Mouse (Mus musculus): ENCODE data around the gene Nr2f6. TPM values are rescaled to one million over a fixed set of nuclear protein-coding genes. Genes with fewer than 3 reads are reported as not detected.

The Nr2f6 gene
- polyA plus RNA-seq (2015; fragmentation: Nextera tagmentation; extraction: Ambion mirVana): 35.8 and 51.1 TPM in 2 replicates

DNA sequence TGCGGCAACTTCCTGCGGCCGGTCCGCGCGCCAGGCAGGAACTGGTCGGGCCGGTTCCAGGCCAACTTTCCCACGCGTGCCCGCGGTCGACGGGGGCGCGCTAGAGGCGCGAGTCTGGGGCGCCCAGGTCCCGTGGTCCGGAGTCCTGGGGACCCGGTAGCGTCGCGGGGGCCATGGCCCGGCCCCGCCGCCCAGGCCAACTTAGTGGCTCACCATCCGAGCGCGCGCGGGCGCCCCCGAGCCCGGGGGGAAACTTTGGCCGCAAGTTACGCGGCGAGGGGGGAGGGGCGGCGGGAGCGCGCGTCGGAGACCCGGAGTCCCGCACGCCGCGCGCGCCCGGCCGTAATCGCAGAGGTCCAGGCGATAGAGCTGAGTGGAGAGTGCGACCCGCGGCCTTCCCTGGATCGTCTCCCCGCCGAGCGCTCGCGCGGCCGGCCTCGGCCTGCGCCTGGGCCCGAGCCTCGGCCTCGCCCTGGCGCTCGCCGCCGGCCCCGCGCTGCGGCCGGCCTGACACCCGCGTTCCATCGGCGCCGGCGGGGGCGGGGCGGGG lies at the start of gene Nr2f6:
Gene Nr2f6, minus strand, starts transcription at position 540 of the 550 bp plus-strand sequence.
- H3K36me3 ChIP-seq (ENCODE audit: control insufficient read depth, insufficient read depth, low read length): peaks cover 19% of the 10 kb centered on the region
- peak within 1 kb of the TSS; percentile 99 for H3K27ac ChIP-seq (ENCODE audit: low read length)
- ATAC-seq: peak; percentile 21
- H3K4me2 ChIP-seq (ENCODE audit: low read depth, low read length): peak within 1 kb of the TSS; percentile 92
- H3K9ac ChIP-seq (ENCODE audit: low read depth, low read length): peak within 1 kb of the TSS; percentile 91
- no peaks in the 10 kb centered on the region for H3K27me3 ChIP-seq (replicated peaks; ENCODE audit: control insufficient read depth, insufficient read depth, low read length)
- WGBS: under 1% methylated on average over 83 of the region's 89 CpGs
- no peaks in the 10 kb centered on the region for H3K9me3 ChIP-seq (ENCODE audit: control insufficient read depth, low read length)
- peaks cover 54% of the 10 kb centered on the region for H3K4me1 ChIP-seq (ENCODE audit: control insufficient read depth, insufficient read depth, low read length)
- H3K4me3 ChIP-seq (ENCODE audit: low read length): peak within 1 kb of the TSS; percentile 72

DNA sequence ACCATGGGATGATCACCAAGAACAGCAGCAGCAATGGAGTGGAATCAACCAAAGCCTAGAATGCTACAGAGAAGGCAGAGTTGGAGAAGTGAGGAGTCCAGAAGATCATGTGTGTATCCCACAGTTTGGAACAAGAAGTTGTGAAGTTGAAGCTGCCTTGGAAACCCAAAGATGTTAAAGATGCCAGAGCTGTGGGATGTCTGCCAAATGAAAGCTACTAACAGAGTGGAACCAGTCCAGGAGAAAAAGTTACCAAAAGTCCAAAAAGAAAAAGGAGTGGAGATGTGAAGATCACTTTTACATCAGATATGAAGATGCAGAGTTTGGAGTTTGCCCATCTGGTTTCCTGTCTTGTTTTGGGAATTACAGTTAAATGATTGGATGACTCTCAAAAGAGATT lies 40.4 kb upstream of the Nr2f6 start:
- Histone ChIP-seq H3K4me2 (ENCODE audit: low read depth, low read length) (no peak overlapping the region), H3K4me1 (ENCODE audit: control insufficient read depth, insufficient read depth, low read length) (no peaks in the 10 kb centered on the region), H3K27ac (ENCODE audit: low read length) (no peak overlapping the region), H3K9ac (ENCODE audit: low read depth, low read length) (no peak overlapping the region), H3K36me3 (ENCODE audit: control insufficient read depth, insufficient read depth, low read length) (no peaks in the 10 kb centered on the region), H3K9me3 (ENCODE audit: control insufficient read depth, low read length) (no peaks in the 10 kb centered on the region), H3K4me3 (ENCODE audit: low read length) (no peak overlapping the region), H3K27me3 (replicated peaks; ENCODE audit: control insufficient read depth, insufficient read depth, low read length) (no peaks in the 10 kb centered on the region)
- no peak for ATAC-seq

DNA sequence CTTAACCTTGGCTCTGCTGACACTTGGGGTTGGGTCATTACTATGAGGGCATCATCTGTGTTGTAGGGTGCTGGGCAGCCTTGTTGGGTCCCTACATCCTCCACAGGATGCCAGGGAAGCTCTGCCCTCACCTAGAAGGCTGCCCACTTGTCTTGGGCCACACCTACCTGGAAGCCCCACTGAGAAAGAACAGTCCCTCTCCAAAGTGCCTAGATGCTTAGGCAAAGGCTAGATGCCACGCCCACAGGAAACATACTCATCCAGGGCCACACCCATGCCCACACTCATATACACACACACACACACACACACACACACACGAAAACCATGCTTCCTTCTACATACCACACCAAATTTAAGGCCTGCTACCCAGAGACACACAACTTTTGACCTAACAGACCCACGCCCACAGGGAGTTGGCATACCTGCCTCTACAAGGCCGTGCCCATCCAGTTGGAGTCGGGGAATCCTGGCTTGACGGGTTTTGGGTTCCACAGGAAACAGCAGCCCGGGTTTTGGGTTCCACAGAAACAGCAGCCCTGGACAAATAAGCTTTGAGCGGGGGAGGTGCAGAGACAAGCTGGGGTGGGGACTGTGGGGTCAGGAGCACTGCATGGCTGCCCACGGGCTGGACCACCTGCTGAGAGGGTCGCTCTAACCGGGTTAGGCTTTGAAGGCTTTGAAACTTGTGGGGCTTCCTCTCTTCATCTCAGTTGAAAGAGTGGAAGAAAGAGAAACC lies 29.9 kb upstream of the Nr2f6 start:
- WGBS: 47% methylated on average over 11 of the region's 11 CpGs
- Histone ChIP-seq H3K4me2 (ENCODE audit: low read depth, low read length) (no peak overlapping the region), H3K9ac (ENCODE audit: low read depth, low read length) (no peak overlapping the region), H3K36me3 (ENCODE audit: control insufficient read depth, insufficient read depth, low read length) (peaks cover 8% of the 10 kb centered on the region), H3K4me3 (ENCODE audit: low read length) (no peak overlapping the region), H3K4me1 (ENCODE audit: control insufficient read depth, insufficient read depth, low read length) (peaks cover 11% of the 10 kb centered on the region), H3K27ac (ENCODE audit: low read length) (no peak overlapping the region), H3K9me3 (ENCODE audit: control insufficient read depth, low read length) (no peaks in the 10 kb centered on the region), H3K27me3 (replicated peaks; ENCODE audit: control insufficient read depth, insufficient read depth, low read length) (no peaks in the 10 kb centered on the region)
- no peak for ATAC-seq

- ATAC-seq: no peak
- 96% methylated on average over 4 of the region's 4 CpGs for WGBS
- H3K36me3 ChIP-seq (ENCODE audit: control insufficient read depth, insufficient read depth, low read length): peaks cover 8% of the 10 kb centered on the region
Observed at GRCm38 (mm10) chr8:71408231-71408630, 26.5 kb upstream of the Nr2f6 start.

DNA sequence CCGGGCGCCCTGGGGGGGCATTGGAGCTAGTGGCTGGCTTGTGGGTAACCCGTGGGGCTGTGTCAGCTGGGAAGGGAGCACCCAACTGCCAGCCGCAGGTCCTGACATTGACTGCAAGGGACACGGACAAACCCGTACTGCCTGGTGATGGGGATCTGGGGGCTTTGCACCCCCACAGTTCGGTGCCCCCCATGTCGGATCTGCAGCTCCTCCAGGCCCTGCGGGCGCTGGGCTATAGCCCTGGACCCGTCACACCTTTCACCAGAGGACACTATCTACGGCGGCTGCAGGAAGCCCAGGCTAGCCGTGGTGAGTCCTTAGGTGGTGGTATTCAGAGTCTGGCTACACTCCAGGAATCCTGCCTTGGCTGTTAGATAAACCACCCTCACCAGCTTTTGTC lies 25.7 kb upstream of the Nr2f6 start:
- H3K4me1 ChIP-seq (ENCODE audit: control insufficient read depth, insufficient read depth, low read length): peaks cover 25% of the 10 kb centered on the region
- H3K4me2 ChIP-seq (ENCODE audit: low read depth, low read length): no peak overlapping the region
- H3K9ac ChIP-seq (ENCODE audit: low read depth, low read length): 0 out of 2 replicates have a peak overlapping the region, but pooled peaks have one; percentile 16
- 92% methylated on average over 14 of the region's 14 CpGs for WGBS
- ATAC-seq: no peak
- no peak overlapping the region; the same call in 1 of the 2 replicates for H3K4me3 ChIP-seq (ENCODE audit: low read length)
- H3K27me3 ChIP-seq (replicated peaks; ENCODE audit: control insufficient read depth, insufficient read depth, low read length): no peaks in the 10 kb centered on the region
- no peak overlapping the region for H3K27ac ChIP-seq (ENCODE audit: low read length)
- H3K9me3 ChIP-seq (ENCODE audit: control insufficient read depth, low read length): no peaks in the 10 kb centered on the region
- H3K36me3 ChIP-seq (ENCODE audit: control insufficient read depth, insufficient read depth, low read length): peaks cover 8% of the 10 kb centered on the region

More at GRCm38 (mm10) chr8:71408231-71408630, 26.5 kb upstream of the Nr2f6 start:
- H3K4me1 ChIP-seq (ENCODE audit: control insufficient read depth, insufficient read depth, low read length): peaks cover 25% of the 10 kb centered on the region
- no peak overlapping the region for H3K9ac ChIP-seq (ENCODE audit: low read depth, low read length)
- no peak overlapping the region for H3K4me3 ChIP-seq (ENCODE audit: low read length)
- H3K27me3 ChIP-seq (replicated peaks; ENCODE audit: control insufficient read depth, insufficient read depth, low read length): no peaks in the 10 kb centered on the region
- H3K4me2 ChIP-seq (ENCODE audit: low read depth, low read length): no peak overlapping the region
- no peak overlapping the region for H3K27ac ChIP-seq (ENCODE audit: low read length)
- no peaks in the 10 kb centered on the region for H3K9me3 ChIP-seq (ENCODE audit: control insufficient read depth, low read length)

GRCm38 (mm10) chr8:71406099-71407015 lies 24.6 kb upstream of the Nr2f6 start:
- Histone ChIP-seq H3K27ac (ENCODE audit: low read length) (peak overlapping the region; percentile 70), H3K4me3 (ENCODE audit: low read length) (peak overlapping the region; percentile 86), H3K4me2 (ENCODE audit: low read depth, low read length) (peak overlapping the region; percentile 95), H3K9me3 (ENCODE audit: control insufficient read depth, low read length) (no peaks in the 10 kb centered on the region), H3K36me3 (ENCODE audit: control insufficient read depth, insufficient read depth, low read length) (peaks cover 8% of the 10 kb centered on the region), H3K27me3 (replicated peaks; ENCODE audit: control insufficient read depth, insufficient read depth, low read length) (no peaks in the 10 kb centered on the region), H3K9ac (ENCODE audit: low read depth, low read length) (peak overlapping the region; percentile 83), H3K4me1 (ENCODE audit: control insufficient read depth, insufficient read depth, low read length) (peaks cover 25% of the 10 kb centered on the region)
- peak; percentile 79 for ATAC-seq
- WGBS: 1% methylated on average over 55 of the region's 55 CpGs

DNA sequence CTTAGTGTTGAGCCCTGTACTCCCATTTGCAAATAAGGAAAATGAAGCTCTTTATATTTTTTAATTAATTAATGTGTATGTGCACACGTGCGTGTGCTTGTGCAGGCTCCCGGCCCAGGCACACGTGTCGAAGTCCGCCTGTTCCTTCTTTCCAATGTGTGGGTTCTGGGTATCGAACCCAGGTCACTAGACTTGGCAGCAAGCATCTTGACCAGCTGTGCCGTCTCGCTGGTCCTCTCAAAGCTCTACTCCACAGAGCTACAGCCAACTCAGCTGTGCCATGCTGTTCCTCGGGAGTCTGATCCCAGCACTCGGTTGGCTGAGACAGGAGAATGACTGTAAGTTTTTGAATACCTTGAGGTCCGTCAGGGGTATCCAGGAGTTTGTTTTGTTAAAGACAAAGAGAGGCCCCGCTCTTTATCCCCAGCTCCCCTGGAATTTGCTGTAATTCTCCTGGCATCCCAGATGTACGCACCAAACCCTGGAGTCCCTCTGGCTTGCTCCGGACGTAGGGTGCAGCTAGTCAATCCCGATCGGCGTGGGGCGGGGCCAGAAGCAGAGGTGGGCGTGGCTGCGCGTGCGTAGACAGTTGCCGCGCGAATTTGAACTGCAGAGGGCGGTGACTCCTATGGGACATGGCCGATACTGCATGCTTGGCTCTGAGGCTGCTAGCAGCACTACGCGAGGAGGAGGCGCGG lies 23.8 kb upstream of the Nr2f6 start, which contains the start of gene Ankle1:
Gene Ankle1, plus strand, starts transcription at position 610 of the 698 bp plus-strand sequence.
- WGBS: 14% methylated on average over 33 of the region's 33 CpGs
- Histone ChIP-seq H3K4me1 (ENCODE audit: control insufficient read depth, insufficient read depth, low read length) (peaks cover 25% of the 10 kb centered on the region), H3K9me3 (ENCODE audit: control insufficient read depth, low read length) (no peaks in the 10 kb centered on the region), H3K4me2 (ENCODE audit: low read depth, low read length) (peak within 1 kb of the TSS; percentile 95), H3K27ac (ENCODE audit: low read length) (peak within 1 kb of the TSS; percentile 70), H3K9ac (ENCODE audit: low read depth, low read length) (peak within 1 kb of the TSS; percentile 83), H3K36me3 (ENCODE audit: control insufficient read depth, insufficient read depth, low read length) (peaks cover 8% of the 10 kb centered on the region), H3K27me3 (replicated peaks; ENCODE audit: control insufficient read depth, insufficient read depth, low read length) (no peaks in the 10 kb centered on the region), H3K4me3 (ENCODE audit: low read length) (peak within 1 kb of the TSS; percentile 86)
- peak; percentile 87 for ATAC-seq

DNA sequence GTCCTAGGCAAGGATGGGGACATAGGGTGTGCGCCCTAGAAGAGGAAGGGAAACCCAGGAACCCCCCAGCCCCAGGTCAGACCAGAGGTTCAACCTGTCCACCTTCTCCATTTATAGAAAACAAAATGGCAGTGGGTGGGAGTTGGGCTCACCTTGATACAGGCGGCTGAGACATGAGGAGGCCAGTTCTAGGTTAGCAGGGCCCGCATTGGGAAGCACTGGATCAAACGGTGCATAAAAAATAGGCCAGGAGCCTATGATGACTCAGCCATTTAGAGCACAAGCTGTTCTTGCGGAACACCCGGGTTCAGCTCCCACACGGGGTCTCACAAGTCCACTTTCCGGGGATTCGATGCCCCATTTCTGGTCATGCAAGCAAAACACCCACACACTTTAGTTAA lies 23.2 kb upstream of the Nr2f6 start:
- peaks cover 25% of the 10 kb centered on the region for H3K4me1 ChIP-seq (ENCODE audit: control insufficient read depth, insufficient read depth, low read length)
- H3K36me3 ChIP-seq (ENCODE audit: control insufficient read depth, insufficient read depth, low read length): peaks cover 8% of the 10 kb centered on the region
- no peak overlapping the region for H3K27ac ChIP-seq (ENCODE audit: low read length)
- WGBS: 86% methylated on average over 9 of the region's 9 CpGs
- H3K4me3 ChIP-seq (ENCODE audit: low read length): peak overlapping the region; percentile 86
- H3K4me2 ChIP-seq (ENCODE audit: low read depth, low read length): peak overlapping the region; percentile 95
- H3K27me3 ChIP-seq (replicated peaks; ENCODE audit: control insufficient read depth, insufficient read depth, low read length): no peaks in the 10 kb centered on the region
- H3K9ac ChIP-seq (ENCODE audit: low read depth, low read length): 0 out of 2 replicates have a peak overlapping the region, but pooled peaks have one; percentile 83
- no peaks in the 10 kb centered on the region for H3K9me3 ChIP-seq (ENCODE audit: control insufficient read depth, low read length)
- ATAC-seq: no peak
